Comparison of ENCODE assay signal across 9 mouse cellular contexts in the genomic region with DNA sequence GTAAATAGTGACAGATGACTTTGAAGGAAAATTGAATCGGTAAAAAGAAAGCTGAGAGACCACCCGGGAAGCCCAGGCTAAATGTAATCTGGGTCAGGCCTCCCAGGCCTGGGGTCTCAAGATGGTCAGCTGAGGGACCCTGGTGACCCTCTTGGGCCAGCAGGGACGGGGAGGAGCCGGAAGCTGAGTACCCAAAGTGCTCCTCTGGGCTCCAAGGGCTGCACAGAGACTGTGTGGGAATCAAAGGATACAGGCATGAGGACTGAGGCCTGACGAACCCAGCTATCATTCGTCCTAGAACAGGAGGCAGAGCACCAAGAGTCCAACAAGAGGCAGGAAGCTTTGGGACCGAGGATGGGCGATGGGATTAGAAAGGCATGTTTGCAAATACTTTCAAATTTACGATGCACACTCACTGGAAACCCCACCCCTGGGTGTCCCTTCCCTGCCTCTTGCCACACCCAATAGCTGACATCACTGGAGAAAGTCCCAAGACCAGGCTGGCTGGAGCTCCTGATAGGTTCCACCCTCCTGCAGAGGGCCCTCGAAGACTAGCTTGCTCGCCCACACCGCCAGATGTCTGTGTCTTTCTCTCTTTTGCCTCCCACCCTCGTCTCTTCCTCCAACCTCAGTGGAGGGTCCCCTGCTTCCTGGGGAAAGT.
DNase-seq lines count a peak whose midpoint lies in the region; ATAC-seq and TF ChIP-seq lines count a peak whose summit lies in the region.
"Had no signal": no experiment of that assay in that cellular context is flagged by ENCODE, and none has a peak within 500 bp of the region (broad histone marks: within the 10 kb centered on the region; RNA-seq: fewer than 3 reads in every experiment).

No protein-coding gene starts in this region.

- WGBS in embryonic facial prominence, embryonic 10.5 days, result 66% methylated on average over 13 of the region's 13 CpGs
- 52% methylated on average over 13 of the region's 13 CpGs for WGBS in heart, postnatal 0 days

- H3K4me2 ChIP-seq in heart, postnatal 0 days (ENCODE audit: low read depth, low read length), result 0 out of 2 replicates have a peak overlapping the region, but pooled peaks have one; percentile 12
- H3K4me2 ChIP-seq: neural tube, embryonic 13.5 days had no signal

- 0 out of 2 replicates have a peak overlapping the region, but pooled peaks have one; percentile 15 for H3K9ac ChIP-seq in heart, postnatal 0 days (replicated peaks; ENCODE audit: low read depth, low read length)
- H3K9ac ChIP-seq: neural tube, embryonic 13.5 days had no signal

- DNase-seq in ovary, adult 18-20 months (ENCODE audit: low spot score), result peak; percentile 58
- no peak for DNase-seq in ovary, postnatal 10 days (ENCODE audit: low spot score)
- no peak for DNase-seq in embryonic facial prominence, embryonic 10.5 days (ENCODE audit: low spot score)
- no peak for DNase-seq in heart, postnatal 0 days (ENCODE audit: low spot score)
- peak; percentile 64 to 91 for DNase-seq in left cerebral cortex, postnatal 25 days (ENCODE audit: low spot score in 2 of 2)
- peak; percentile 21 to 56 for DNase-seq in monocyte, adult 2 months (ENCODE audit: low read depth in 1 of 2, low spot score in 2 of 2)
- peak; percentile 52 for DNase-seq in thymus, postnatal 4 days
- DNase-seq in embryo, embryonic 11 days, result no peak

- peak; percentile 45; the same call in 1 of the 2 replicates for ATAC-seq in heart, postnatal 0 days (ENCODE audit: insufficient read depth, low read depth)

- intact Hi-C loops in left cerebral cortex, postnatal 25 days (cut with DNase I), result no loop called here

- H3K4me3 ChIP-seq in embryonic facial prominence, embryonic 10.5 days, result no peak overlapping the region
- H3K4me3 ChIP-seq in heart, postnatal 0 days (ENCODE audit: low read depth, low read length), result no peak overlapping the region
- H3K4me3 ChIP-seq: neural tube, embryonic 13.5 days had no signal

- peak; percentile 38 for TF ChIP-seq CTCF in heart, postnatal 0 days (IDR thresholded peaks at IDR 0.05; ENCODE audit: low read depth)

- H3K27me3 ChIP-seq in embryonic facial prominence, embryonic 10.5 days (replicated peaks; ENCODE audit: low read depth, poor library complexity, severe bottlenecking), result peaks cover 3% of the 10 kb centered on the region; the same call in 1 of the 2 replicates
- H3K27me3 ChIP-seq in heart, postnatal 0 days (ENCODE audit: control insufficient read depth, insufficient read depth, low read length), result no peaks in the 10 kb centered on the region
- H3K27me3 ChIP-seq: neural tube, embryonic 13.5 days had no signal

- peaks cover 47% of the 10 kb centered on the region for H3K4me1 ChIP-seq in embryonic facial prominence, embryonic 10.5 days
- H3K4me1 ChIP-seq in heart, postnatal 0 days (ENCODE audit: control insufficient read depth, insufficient read depth), result peaks cover 36% of the 10 kb centered on the region

- no peaks in the 10 kb centered on the region for H3K36me3 ChIP-seq in embryonic facial prominence, embryonic 10.5 days (replicated peaks)
- H3K36me3 ChIP-seq in heart, postnatal 0 days (replicated peaks; ENCODE audit: control insufficient read depth, insufficient read depth, low read length), result no peaks in the 10 kb centered on the region
- H3K36me3 ChIP-seq: neural tube, embryonic 13.5 days had no signal

- H3K9me3 ChIP-seq in embryonic facial prominence, embryonic 10.5 days, result no peaks in the 10 kb centered on the region
- H3K9me3 ChIP-seq in heart, postnatal 0 days (replicated peaks; ENCODE audit: control insufficient read depth, low read length), result no peaks in the 10 kb centered on the region
- H3K9me3 ChIP-seq: neural tube, embryonic 13.5 days had no signal

- no peak for TF ChIP-seq EP300 in heart, postnatal 0 days (IDR thresholded peaks at IDR 0.05; ENCODE audit: low read depth)

- H3K27ac ChIP-seq in embryonic facial prominence, embryonic 10.5 days (replicated peaks), result peak overlapping the region; percentile 65; the same call in 1 of the 2 replicates
- peak overlapping the region; percentile 65 for H3K27ac ChIP-seq in heart, postnatal 0 days (ENCODE audit: low read depth)
- H3K27ac ChIP-seq: neural tube, embryonic 13.5 days had no signal

Comparison
In these comparisons a context has a peak if more than half of its experiments do, and no peak if none do; other contexts are left out.
1. DNase-seq: peak in ovary, adult 18-20 months (single experiment), left cerebral cortex, postnatal 25 days (2 of 2), monocyte, adult 2 months (2 of 2) and thymus, postnatal 4 days (single experiment); none in ovary, postnatal 10 days (single experiment), embryonic facial prominence, embryonic 10.5 days (single experiment), heart, postnatal 0 days (single experiment) and embryo, embryonic 11 days (single experiment).